Mouse (Mus musculus): Measurements from ENCODE around the gene Plpp1.
A peak's percentile ranks its signal among the peaks of the same experiment; 100 is the strongest.

Plpp1 gene

DNA sequence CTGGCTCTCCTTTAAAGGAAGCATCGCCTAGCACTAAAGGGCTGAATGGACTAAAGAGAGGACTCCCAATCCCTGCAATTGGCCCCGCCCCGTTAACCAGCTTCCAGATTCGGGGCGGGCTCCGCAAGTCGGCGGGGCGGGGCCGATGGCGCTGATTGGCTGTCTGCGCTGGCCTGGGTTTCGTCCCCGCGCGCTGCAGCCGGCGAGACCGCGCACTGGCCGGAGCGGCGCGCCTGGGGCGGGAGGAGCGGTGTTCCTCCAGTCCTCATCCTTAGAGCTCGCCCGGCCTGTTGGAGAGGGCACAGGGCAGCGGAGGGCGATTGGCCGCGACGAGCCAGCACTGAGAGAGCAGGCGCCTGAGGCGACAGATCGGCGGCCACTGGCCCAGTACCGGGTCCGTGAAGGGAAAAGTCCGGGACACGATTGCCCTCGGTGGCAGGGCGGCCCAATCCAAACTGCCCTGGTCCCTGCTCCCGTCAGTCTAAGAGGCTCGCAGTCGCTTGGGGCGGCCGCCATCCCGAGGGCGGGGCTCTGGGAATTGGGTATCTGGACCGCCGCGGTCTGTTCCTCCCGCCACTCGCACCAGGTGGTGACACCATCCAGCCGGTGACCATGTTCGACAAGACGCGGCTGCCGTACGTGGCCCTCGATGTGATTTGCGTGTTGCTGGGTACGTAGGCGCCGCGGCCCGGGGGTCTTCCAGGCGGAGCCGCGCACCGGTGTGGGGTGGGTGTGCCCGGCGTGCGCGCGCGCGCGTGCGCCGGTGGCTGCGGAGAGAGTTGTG is at the start of gene Plpp1:
Plpp1 (plus strand) TSS at position 196 of the 784 bp plus-strand sequence.
- DNase-seq (ENCODE audit: low read depth, low spot score): peak; percentile 84

DNA sequence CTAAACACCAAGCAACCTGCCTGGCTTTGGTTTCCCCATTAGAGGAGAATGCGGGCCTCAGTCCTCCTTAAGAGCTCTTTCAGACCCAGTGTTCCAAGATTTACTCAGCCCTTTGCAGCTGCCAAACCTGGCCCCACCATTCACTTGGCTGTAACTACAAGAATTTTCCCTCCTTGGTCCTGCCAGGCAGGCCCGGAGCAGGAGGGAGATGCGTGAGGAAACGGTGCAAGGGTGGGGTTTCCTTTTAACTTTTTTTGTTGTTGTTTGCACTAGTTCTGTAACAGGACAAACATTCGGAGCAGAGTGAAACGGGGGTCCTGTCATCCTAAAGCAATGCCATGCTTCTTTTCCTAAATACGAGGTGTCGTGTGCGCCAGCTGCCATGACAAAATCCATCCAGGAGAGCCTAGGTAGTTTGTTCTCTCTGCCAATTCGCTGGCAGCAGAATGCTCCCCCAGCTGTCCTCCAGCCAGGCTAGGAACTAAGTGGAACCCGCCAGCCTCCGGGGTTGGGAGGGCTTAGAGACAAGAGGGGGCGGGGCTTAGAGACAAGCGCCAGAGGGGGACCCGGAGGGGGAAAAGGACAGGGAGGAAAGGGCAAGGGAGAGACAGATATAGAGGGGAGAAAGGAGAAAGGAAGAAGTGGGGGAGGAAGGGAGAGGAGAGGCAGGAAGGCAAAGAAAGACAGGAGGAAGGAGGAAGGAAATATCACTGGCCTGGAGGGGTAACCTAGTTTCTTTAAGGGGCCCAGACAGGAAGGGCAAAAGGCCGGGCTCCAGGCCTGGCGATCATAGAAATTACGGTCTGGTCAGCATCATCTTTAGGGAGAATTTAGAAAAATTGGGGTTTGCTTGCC is 48.9 kb upstream of the Plpp1 start:
- DNase-seq (ENCODE audit: low read depth, low spot score): peak; percentile 14

GRCm38 (mm10) chr13:112752309-112752975 is 48.1 kb upstream of the Plpp1 start:
- DNase-seq (ENCODE audit: low read depth, low spot score): no peak

DNA sequence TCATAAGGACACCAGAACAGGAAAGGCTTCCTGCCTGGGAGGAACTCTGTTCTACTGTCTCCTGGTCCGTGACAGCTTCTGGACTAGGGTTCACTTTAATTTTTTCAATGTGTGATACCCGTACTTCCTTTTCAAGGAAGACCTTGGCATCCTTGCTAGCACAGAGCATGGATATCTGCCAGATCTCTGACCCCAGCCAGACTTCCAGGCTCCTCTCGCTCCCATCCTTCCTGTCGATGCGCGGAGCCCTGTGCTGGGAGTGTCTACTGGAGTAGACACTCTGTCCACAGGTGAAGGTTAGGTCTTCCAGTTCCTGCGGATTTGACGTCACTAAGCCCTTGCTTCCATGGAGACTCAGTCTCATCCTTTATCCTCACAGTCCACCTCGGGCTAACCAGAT is 47.1 kb upstream of the Plpp1 start:
- DNase-seq (ENCODE audit: low read depth, low spot score): no peak

DNA sequence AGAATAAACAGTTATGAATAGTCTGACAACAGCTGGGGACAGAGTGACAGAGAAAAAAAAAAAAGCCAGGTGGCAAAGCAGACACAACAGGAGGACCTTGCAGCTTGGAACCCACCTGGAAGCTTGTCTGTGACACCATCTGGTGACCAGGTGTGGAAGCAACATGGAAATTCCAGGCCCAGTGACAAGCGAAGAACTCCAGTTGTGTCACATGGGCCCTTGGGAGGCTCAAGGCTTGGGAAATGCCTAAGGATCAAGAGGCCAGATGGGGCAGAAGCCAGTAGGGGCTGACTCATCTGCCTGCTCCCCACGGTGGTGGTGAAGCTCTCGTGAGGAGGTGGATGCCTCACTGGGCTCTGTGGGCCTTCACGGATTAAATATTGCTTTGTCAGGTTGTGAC is 45.7 kb upstream of the Plpp1 start:
- no peak for DNase-seq (ENCODE audit: low read depth, low spot score)

- DNase-seq (ENCODE audit: low read depth, low spot score): no peak
Measured at GRCm38 (mm10) chr13:112755507-112756010, 45.0 kb upstream of the Plpp1 start.

GRCm38 (mm10) chr13:112757395-112757794 is 43.2 kb upstream of the Plpp1 start:
- no peak for DNase-seq (ENCODE audit: low read depth, low spot score)

GRCm38 (mm10) chr13:112758546-112759090 is 42.0 kb upstream of the Plpp1 start:
- no peak for DNase-seq (ENCODE audit: low read depth, low spot score)

- DNase-seq (ENCODE audit: low read depth, low spot score): no peak
Measured at GRCm38 (mm10) chr13:112759364-112759763, 41.2 kb upstream of the Plpp1 start.

GRCm38 (mm10) chr13:112759777-112760537 is 40.6 kb upstream of the Plpp1 start:
- no peak for DNase-seq (ENCODE audit: low read depth, low spot score)

DNA sequence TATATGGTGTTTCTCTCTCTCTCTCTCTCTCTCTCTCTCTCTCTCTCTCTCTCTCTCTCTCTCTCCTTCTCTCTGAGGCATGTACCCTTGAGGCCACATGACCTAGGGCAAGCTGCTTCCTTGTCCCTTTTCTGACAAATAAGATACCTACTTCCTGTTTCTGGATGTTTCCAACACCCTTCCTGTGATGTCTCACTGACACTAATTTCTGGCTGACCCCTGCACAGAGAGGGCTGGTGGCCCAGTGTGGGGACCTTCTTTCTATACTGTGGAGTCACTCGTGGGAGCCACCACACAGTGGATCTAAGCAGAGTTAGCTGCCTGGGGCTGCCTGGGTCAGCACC is 40.1 kb upstream of the Plpp1 start:
- peak; percentile 20 for DNase-seq (ENCODE audit: low read depth, low spot score)

GRCm38 (mm10) chr13:112761787-112762186 is 38.8 kb upstream of the Plpp1 start:
- DNase-seq (ENCODE audit: low read depth, low spot score): no peak

DNA sequence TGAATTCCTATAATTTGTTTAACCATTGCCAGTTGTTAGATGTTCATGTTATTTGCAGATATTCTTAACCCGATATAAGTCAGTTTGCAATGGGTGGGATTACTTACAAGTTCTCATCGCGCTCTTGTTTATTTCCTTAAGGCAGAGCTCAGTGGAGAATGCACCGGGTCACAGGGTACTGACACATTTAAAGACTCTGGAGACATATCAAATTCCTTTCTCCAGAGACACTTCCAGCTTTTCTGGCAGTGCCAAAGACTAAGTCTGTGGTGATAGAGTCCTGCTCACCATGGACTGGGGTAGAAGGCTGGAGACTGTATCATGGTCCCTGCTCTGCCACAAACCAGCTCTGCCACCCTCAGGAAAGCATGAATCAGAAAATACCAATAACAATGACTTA is 38.0 kb upstream of the Plpp1 start:
- no peak for DNase-seq (ENCODE audit: low read depth, low spot score)

DNA sequence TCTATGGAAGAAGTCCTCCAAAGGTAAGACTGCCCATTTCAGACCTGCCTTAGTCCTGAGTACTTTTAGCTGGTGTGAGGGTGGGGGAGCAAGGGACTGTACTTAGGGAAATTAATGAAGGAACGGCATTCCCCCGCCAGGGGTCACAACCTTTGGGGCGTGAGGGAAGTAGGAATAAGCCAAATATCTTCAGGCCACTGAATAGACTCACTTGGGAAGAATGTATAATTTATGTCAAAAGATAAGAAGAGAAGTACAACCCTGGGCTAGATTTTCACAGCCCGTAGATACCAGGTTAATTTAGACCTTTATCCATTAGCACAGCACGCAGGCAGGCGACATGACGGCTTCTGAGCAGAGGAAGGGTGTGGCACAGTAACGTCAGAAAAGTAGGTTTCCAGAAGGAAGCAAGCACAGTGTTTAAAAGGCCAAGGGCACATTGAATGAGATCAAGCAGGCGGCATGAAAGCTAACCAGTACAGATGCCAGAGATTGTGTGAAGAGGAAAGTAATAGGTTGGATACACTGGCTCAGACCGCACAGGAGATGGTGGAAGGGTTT is 37.0 kb upstream of the Plpp1 start:
- DNase-seq (ENCODE audit: low read depth, low spot score): no peak

DNA sequence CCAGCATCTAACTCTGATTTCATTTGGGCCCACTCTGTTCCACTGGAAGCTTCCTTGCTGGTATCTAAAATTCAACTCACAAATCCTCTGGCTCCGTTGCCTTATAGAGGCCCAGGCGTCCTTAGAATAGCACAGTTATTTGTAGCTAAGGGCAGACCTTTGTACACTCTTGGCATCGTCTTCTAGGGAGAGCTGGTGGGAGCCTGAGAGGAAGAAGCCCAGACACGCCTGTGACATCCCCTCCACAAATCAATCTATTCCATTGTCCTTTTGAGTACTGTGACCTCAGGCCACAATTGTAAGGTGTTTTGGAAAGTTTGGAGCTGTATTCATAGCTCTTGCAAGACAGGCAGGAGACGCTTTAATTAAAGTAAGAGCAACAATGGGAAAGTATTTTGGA is 36.0 kb upstream of the Plpp1 start:
- DNase-seq (ENCODE audit: low read depth, low spot score): no peak

GRCm38 (mm10) chr13:112765654-112766053 is 34.9 kb upstream of the Plpp1 start:
- DNase-seq (ENCODE audit: low read depth, low spot score): no peak

DNA sequence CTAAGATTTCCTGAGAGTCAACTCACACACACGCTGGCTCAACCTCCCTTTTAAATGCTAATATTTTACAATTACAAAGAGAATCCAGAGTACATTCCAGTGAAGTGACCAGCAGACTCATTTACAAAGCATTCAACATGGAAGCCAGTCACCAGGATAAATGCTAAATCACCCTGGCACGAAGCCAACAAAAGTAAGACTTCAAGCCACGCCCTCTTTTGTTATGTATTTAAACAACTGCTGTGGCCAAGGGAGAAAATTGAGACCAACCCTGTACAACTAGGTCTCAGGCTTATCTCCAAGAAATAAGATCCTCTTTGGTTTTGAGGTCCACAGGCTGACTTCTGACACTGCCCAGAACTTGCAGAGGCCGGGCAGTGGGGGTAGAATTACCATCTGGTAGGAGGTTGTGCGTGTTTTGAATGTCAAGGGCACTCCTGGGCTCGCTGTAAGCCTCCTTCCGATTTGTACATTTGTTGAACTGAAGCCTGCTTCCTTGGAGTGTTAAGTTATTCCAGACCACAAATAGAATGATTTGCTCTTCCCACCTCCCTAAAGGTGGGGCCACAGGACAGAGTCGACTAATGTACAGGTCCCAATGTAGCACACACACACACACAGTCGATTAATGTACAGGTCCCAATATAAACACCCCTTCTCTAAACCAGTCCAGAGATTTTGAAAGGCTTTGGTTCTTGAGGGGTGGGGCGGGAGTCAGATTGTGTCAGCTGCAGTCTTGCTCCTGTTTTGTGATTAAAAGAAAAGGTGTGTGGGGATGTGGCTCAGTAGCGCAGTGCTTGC is 29.9 kb upstream of the Plpp1 start:
- DNase-seq (ENCODE audit: low read depth, low spot score): no peak

GRCm38 (mm10) chr13:112771447-112772208 is 29.0 kb upstream of the Plpp1 start:
- no peak for DNase-seq (ENCODE audit: low read depth, low spot score)

DNA sequence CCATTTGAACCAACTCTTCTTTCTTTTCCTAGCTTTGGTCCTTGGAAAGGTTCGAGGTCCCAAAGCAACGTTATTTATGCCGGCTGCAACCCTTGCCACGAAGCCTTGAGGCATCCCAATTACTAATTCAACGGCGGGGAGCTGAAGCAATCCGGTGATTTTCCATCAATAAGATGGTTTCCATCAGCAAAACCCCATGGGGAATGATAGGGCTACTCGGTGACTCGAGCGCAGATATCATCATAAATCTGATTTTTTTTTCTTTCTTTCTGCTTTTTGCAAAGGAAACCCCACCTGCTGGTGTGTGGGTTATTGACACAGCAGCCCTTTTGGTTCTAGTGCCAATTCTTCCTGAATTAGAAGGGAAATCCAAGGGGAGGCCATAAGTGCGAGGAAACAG is 28.3 kb upstream of the Plpp1 start:
- no peak for DNase-seq (ENCODE audit: low read depth, low spot score)

Measured in CD4-positive, CD25-positive, alpha-beta regulatory T cell, adult 2 months (primary cell).